Mouse (Mus musculus) thymus, postnatal 4 days (tissue): ENCODE measurements around the gene Zbtb17.

Source experiments
- DNase-seq: peaks from one replicate; pipeline ENCODE4 v3.0.0; 2021

The Zbtb17 gene

GRCm38 (mm10) chr4:141504471-141504870 is 60.0 kb downstream of the Zbtb17 start:
- no peak for DNase-seq

DNA sequence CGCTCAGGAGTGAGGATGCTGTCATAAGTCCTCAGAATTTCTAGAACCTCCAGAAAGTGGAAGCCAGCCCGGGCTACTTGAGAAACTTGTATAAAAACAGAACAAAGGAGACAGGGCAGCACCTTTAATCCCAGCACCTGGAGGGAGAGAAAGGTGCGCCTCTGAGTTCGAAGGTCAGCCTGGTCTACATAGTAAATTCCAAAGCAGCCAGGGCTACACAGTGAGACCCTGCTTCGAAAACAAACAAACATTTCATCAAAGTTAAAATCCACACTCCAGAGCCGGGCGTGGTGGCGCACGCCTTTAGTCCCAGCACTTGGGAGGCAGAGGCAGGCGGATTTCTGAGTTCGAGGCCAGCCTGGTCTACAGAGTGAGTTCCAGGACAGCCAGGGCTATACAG is 61.4 kb downstream of the Zbtb17 start:
- no peak for DNase-seq

DNA sequence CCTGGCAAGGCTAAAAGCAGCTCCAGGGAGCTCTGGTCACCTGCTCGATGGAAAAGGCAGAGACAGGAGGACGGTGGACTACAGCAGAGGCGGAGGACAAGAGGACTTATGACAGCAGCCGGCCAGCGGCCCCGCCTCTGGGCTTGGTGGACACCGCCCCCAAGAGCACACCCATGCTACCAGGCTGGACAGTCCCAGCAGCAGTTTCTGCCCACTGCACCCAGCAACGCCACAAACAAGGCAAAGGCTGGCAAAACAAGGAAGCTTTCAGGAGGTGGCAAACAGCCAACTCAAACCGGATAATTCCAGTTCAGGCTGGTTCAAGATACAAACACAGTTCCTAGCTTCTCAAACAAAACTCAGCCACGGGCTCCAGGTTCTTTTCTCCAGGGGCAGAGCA is 61.9 kb downstream of the Zbtb17 start:
- no peak for DNase-seq

DNA sequence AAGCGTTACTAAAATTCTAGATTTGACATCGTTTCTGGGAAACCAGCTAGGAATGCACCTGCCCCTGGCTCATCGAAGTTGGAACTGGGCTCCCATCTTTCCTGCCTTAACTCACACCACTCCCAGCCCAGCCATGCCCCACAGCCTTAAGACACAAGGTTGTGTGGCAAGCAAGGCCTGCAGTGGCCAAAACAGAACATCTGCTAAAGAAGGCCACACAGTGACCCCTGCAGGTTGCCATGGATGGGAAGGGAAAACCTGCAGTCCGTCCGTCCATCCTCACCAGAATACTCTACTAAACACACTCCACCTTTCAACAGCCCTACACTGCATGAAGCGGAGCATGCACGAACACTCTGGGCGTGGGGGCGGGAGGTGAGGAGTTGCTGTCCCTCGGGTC is 62.4 kb downstream of the Zbtb17 start:
- no peak for DNase-seq

- DNase-seq: no peak
These were observed 66.0 kb downstream of the Zbtb17 start for GRCm38 (mm10) chr4:141510457-141510856.

DNA sequence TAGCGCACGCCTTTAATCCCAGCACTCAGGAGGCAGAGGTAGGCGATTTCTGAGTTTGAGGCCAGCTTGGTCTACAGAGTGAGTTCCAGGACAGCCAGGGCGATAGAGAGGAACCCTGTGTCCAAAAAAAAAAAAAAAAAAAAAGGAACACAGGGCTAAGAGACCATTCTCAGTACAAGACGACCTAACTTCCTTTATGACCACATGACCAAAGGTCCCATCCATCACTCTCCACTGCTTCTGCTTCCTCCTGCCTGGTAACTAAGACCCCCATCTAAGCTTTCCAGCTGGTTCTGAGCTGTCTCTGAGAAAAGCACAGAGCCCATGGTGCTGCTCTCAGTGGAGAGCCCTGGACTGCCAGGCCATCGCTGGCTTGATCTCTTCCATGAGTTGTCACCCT is 67.7 kb downstream of the Zbtb17 start:
- DNase-seq: no peak

DNA sequence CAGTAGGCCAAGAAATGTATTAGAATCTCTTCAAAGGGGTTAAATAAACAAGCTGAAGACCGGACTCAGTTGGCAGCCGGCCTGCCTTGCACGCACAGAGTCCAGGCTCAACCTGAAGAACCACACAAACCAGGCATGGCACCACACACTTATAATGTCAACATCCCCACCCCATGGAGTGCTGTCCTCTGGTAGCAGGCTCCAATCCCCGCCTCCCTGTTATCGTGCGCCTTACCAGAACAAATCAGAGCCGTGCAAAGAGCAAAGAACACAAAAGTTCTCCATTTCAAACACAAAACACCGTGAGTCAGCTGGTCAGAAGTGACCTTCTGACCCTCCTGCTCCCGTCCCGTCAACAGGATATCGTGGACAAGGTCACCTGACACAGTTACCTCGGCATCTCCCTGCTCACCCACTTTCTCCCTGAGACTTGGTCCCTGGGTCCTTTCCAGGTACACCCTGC is 69.8 kb downstream of the Zbtb17 start:
- DNase-seq: no peak
